Mouse (Mus musculus) frontal cortex, postnatal 36 days (tissue): ENCODE measurements at regions not wholly inside any gene's neighbourhood (a gene's known extent, or its start where the extent isn't known, plus 50 kb on each side); places are given as distances from the start of the nearest gene placed in this dataset.

ENCODE experiments used
- DNase-seq, 2 experiments: peaks; one replicate each; pipeline ENCODE4 v3.0.0; 2022; ENCODE audit warnings: low spot score in 2 of 2

- DNase-seq, result peak; percentile 31 to 46
These were observed 89.5 kb upstream of the Mrps22 start for GRCm38 (mm10) chr9:98690839-98691516.

GRCm38 (mm10) chr9:98685548-98685947 is 84.1 kb upstream of the Mrps22 start:
- DNase-seq, result no peak

GRCm38 (mm10) chr9:98684336-98684735 is 82.9 kb upstream of the Mrps22 start:
- no peak for DNase-seq

GRCm38 (mm10) chr9:98675612-98676011 is 74.2 kb upstream of the Mrps22 start:
- DNase-seq, result no peak

- DNase-seq, result no peak
These were observed 72.1 kb upstream of the Mrps22 start for GRCm38 (mm10) chr9:98673461-98674114.

- DNase-seq, result no peak
These were observed 70.9 kb upstream of the Mrps22 start for GRCm38 (mm10) chr9:98672361-98672760.

- DNase-seq, result no peak
These were observed 67.2 kb upstream of the Mrps22 start for GRCm38 (mm10) chr9:98668423-98669330.

- no peak for DNase-seq
These were observed 65.6 kb upstream of the Mrps22 start for GRCm38 (mm10) chr9:98667072-98667471.

- no peak for DNase-seq
These were observed 61.6 kb upstream of the Mrps22 start for GRCm38 (mm10) chr9:98663011-98663410.

GRCm38 (mm10) chr9:98651681-98652080 is 50.2 kb upstream of the Mrps22 start:
- no peak for DNase-seq
